In the genomic region with DNA sequence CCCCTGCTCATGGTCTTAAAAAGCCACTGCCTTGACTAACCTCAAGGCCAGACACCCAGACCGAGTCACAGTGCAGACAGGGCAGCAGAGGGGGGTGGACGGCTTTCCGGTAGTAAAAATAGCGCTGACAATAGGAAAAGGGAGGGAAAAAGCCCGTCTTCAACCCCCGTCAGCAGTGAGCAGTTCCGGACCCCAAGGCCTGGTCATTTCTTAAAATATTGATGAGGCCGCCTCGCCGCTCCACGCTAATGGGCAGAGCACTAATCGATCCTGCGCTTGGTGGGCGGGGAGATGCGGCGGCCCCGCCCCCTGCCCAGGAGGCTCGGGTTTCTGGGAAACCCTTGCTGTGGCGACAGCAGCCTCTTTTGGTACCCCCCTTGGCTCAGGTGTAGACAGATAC, we compare ENCODE assay signal across 8 mouse cellular contexts. TPM values are rescaled to one million over a fixed set of nuclear protein-coding genes. Genes with fewer than 3 reads are reported as not detected.
DNase-seq lines count a peak whose midpoint lies in the region; ATAC-seq and TF ChIP-seq lines count a peak whose summit lies in the region.

No protein-coding gene starts in this region.

- no peaks in the 10 kb centered on the region; the same call in 1 of the 2 replicates for H3K4me1 ChIP-seq in lung, postnatal 0 days (ENCODE audit: insufficient read depth, low read depth, low read length)
- peaks cover 66% of the 10 kb centered on the region for H3K4me1 ChIP-seq in hindbrain, embryonic 10.5 days (replicated peaks)
- 0 out of 2 replicates have a peak, but pooled peaks cover 5% of the 10 kb centered on the region for H3K4me1 ChIP-seq in liver, embryonic 11.5 days (replicated peaks; ENCODE audit: control insufficient read depth, insufficient read depth, low read length)
- H3K4me1 ChIP-seq in stomach, embryonic 16.5 days (ENCODE audit: control insufficient read depth, insufficient read depth, low read length), result peaks cover 4% of the 10 kb centered on the region

- no peak for TF ChIP-seq CTCF in lung, postnatal 0 days (IDR thresholded peaks at IDR 0.05)

- peak overlapping the region; percentile 49 for H3K4me2 ChIP-seq in lung, postnatal 0 days (replicated peaks; ENCODE audit: low read depth, low read length)
- peak overlapping the region; percentile 46 for H3K4me2 ChIP-seq in liver, embryonic 11.5 days
- H3K4me2 ChIP-seq in stomach, embryonic 16.5 days (ENCODE audit: low read depth, low read length), result peak overlapping the region; percentile 57

- H3K36me3 ChIP-seq in lung, postnatal 0 days (ENCODE audit: insufficient read depth, low read length), result no peaks in the 10 kb centered on the region
- H3K36me3 ChIP-seq in hindbrain, embryonic 10.5 days, result 0 out of 2 replicates have a peak, but pooled peaks cover 5% of the 10 kb centered on the region
- no peaks in the 10 kb centered on the region for H3K36me3 ChIP-seq in liver, embryonic 11.5 days (ENCODE audit: control insufficient read depth, insufficient read depth, low read length)
- H3K36me3 ChIP-seq in stomach, embryonic 16.5 days (ENCODE audit: control insufficient read depth, insufficient read depth, low read length), result no peaks in the 10 kb centered on the region

- H3K27me3 ChIP-seq in lung, postnatal 0 days (replicated peaks; ENCODE audit: insufficient read depth, low read length), result no peaks in the 10 kb centered on the region
- H3K27me3 ChIP-seq in hindbrain, embryonic 10.5 days (ENCODE audit: insufficient read depth, poor library complexity, severe bottlenecking), result peaks cover 35% of the 10 kb centered on the region
- H3K27me3 ChIP-seq in liver, embryonic 11.5 days (replicated peaks; ENCODE audit: control insufficient read depth, insufficient read depth, low read length), result peaks cover 18% of the 10 kb centered on the region
- H3K27me3 ChIP-seq in stomach, embryonic 16.5 days (ENCODE audit: control insufficient read depth, insufficient read depth, low read length), result peaks cover 9% of the 10 kb centered on the region

- no peaks in the 10 kb centered on the region for H3K9me3 ChIP-seq in lung, postnatal 0 days (ENCODE audit: low read length)
- H3K9me3 ChIP-seq in hindbrain, embryonic 10.5 days, result no peaks in the 10 kb centered on the region
- H3K9me3 ChIP-seq in liver, embryonic 11.5 days (ENCODE audit: control insufficient read depth, low read length), result no peaks in the 10 kb centered on the region
- no peaks in the 10 kb centered on the region for H3K9me3 ChIP-seq in stomach, embryonic 16.5 days (replicated peaks; ENCODE audit: control insufficient read depth, low read length)

- DNase-seq in lung, postnatal 0 days (ENCODE audit: low spot score), result no peak
- no peak for DNase-seq in lung, postnatal 4 days
- DNase-seq in hindbrain, embryonic 10.5 days (ENCODE audit: low spot score), result peak; percentile 33
- DNase-seq in liver, embryonic 11.5 days (ENCODE audit: low spot score), result no peak
- no peak for DNase-seq in ovary, postnatal 14 days (ENCODE audit: low spot score)
- DNase-seq in cerebellum, adult 11 months, result no peak
- no peak for DNase-seq in adrenal gland, postnatal 10 days

- no peak overlapping the region for H3K27ac ChIP-seq in lung, postnatal 0 days (ENCODE audit: low read length)
- H3K27ac ChIP-seq in hindbrain, embryonic 10.5 days, result 0 out of 2 replicates have a peak overlapping the region, but pooled peaks have one; percentile 5
- no peak overlapping the region for H3K27ac ChIP-seq in liver, embryonic 11.5 days (ENCODE audit: low read depth, low read length)
- no peak overlapping the region for H3K27ac ChIP-seq in stomach, embryonic 16.5 days (ENCODE audit: low read length)

- no peak; the same call in 1 of the 2 replicates for ATAC-seq in lung, postnatal 0 days
- no peak for ATAC-seq in liver, embryonic 11.5 days (replicated peaks; ENCODE audit: low FRiP score)
- no peak for ATAC-seq in stomach, embryonic 16.5 days (ENCODE audit: insufficient read depth, low FRiP score)

- H3K9ac ChIP-seq in lung, postnatal 0 days (replicated peaks; ENCODE audit: low read depth), result no peak overlapping the region
- H3K9ac ChIP-seq in liver, embryonic 11.5 days (ENCODE audit: low read depth, low read length), result no peak overlapping the region
- peak overlapping the region; percentile 31; the same call in 1 of the 2 replicates for H3K9ac ChIP-seq in stomach, embryonic 16.5 days (ENCODE audit: low read length)

- 5% methylated on average over 19 of the region's 19 CpGs for WGBS in lung, postnatal 0 days
- 1% methylated on average over 19 of the region's 19 CpGs for WGBS in hindbrain, embryonic 10.5 days
- 2% methylated on average over 19 of the region's 19 CpGs for WGBS in liver, embryonic 11.5 days
- 2% methylated on average over 19 of the region's 19 CpGs for WGBS in stomach, embryonic 16.5 days

- TF ChIP-seq EP300 in lung, postnatal 0 days (IDR thresholded peaks at IDR 0.05), result no peak

- H3K4me3 ChIP-seq in lung, postnatal 0 days (ENCODE audit: low read depth, low read length), result peak overlapping the region; percentile 23
- peak overlapping the region; percentile 47 for H3K4me3 ChIP-seq in hindbrain, embryonic 10.5 days
- peak overlapping the region; percentile 10 for H3K4me3 ChIP-seq in liver, embryonic 11.5 days (ENCODE audit: low read depth, low read length)
- peak overlapping the region; percentile 34 for H3K4me3 ChIP-seq in stomach, embryonic 16.5 days (replicated peaks; ENCODE audit: low read length)

RNA-seq across cellular contexts. Expression of a gene that starts 8.7 kb away (rescaled TPM):
- polyA plus RNA-seq in lung, postnatal 0 days (2015; fragmentation: Nextera tagmentation; extraction: Ambion mirVana), result 1.5 and 1.8 TPM in 2 replicates
- 14.1 and 17.3 TPM in 2 replicates for polyA plus RNA-seq in hindbrain, embryonic 10.5 days (2016; fragmentation: Nextera tagmentation; extraction: Ambion mirVana)
- polyA plus RNA-seq in liver, embryonic 11.5 days (2014; fragmentation: Nextera tagmentation; extraction: Ambion mirVana), result 3.4 and 4.6 TPM in 2 replicates
- 1.7 and 2.3 TPM in 2 replicates for polyA plus RNA-seq in stomach, embryonic 16.5 days (2015; fragmentation: Nextera tagmentation; extraction: Ambion mirVana)
- total RNA-seq in adrenal gland, postnatal 10 days (2021), result 10 to 100 TPM; 29.1 to 30.7 TPM

RNA-seq across cellular contexts. Expression of a gene that starts 38.8 kb away (rescaled TPM):
- 32.9 and 37.7 TPM in 2 replicates for polyA plus RNA-seq in lung, postnatal 0 days (2015; fragmentation: Nextera tagmentation; extraction: Ambion mirVana)
- 67.6 and 77.6 TPM in 2 replicates for polyA plus RNA-seq in hindbrain, embryonic 10.5 days (2016; fragmentation: Nextera tagmentation; extraction: Ambion mirVana)
- polyA plus RNA-seq in liver, embryonic 11.5 days (2014; fragmentation: Nextera tagmentation; extraction: Ambion mirVana), result 59.9 and 65.5 TPM in 2 replicates
- polyA plus RNA-seq in stomach, embryonic 16.5 days (2015; fragmentation: Nextera tagmentation; extraction: Ambion mirVana), result 44.5 and 45.3 TPM in 2 replicates
- 10 to 100 TPM; 30.0 to 33.2 TPM for total RNA-seq in adrenal gland, postnatal 10 days (2021)
